Mouse (Mus musculus) retina, postnatal 1 day (tissue): ENCODE measurements around the gene Trappc10.

Experiments
- DNase-seq: peaks from one replicate; pipeline ENCODE4 v3.0.0-alpha.2; 2012

Trappc10 gene

GRCm38 (mm10) chr10:78244438-78245224, at the start of gene Trappc10:
Gene Trappc10 (minus strand): TSS chr10:78244641.
- peak; percentile 93 for DNase-seq

GRCm38 (mm10) chr10:78293576-78293975, 49.1 kb upstream of the Trappc10 start:
- no peak for DNase-seq

GRCm38 (mm10) chr10:78292381-78292780, 47.9 kb upstream of the Trappc10 start:
- DNase-seq, result no peak

- DNase-seq, result no peak
Measured at GRCm38 (mm10) chr10:78290730-78291535, 46.5 kb upstream of the Trappc10 start.

GRCm38 (mm10) chr10:78288896-78289295, 44.5 kb upstream of the Trappc10 start:
- no peak for DNase-seq

- DNase-seq, result no peak
Measured at GRCm38 (mm10) chr10:78288135-78288534, 43.7 kb upstream of the Trappc10 start.

- no peak for DNase-seq
Measured at GRCm38 (mm10) chr10:78287465-78288132, 43.2 kb upstream of the Trappc10 start.

GRCm38 (mm10) chr10:78285959-78286358, 41.5 kb upstream of the Trappc10 start:
- DNase-seq, result no peak

GRCm38 (mm10) chr10:78285409-78285808, 41.0 kb upstream of the Trappc10 start:
- no peak for DNase-seq

- DNase-seq, result no peak
Measured at GRCm38 (mm10) chr10:78284812-78285211, 40.4 kb upstream of the Trappc10 start.

- DNase-seq, result no peak
Measured at GRCm38 (mm10) chr10:78282411-78282810, 38.0 kb upstream of the Trappc10 start.

- DNase-seq, result no peak
Measured at GRCm38 (mm10) chr10:78280486-78280885, 36.0 kb upstream of the Trappc10 start.

GRCm38 (mm10) chr10:78279210-78279609, 34.8 kb upstream of the Trappc10 start:
- DNase-seq, result peak; percentile 83

- no peak for DNase-seq
Measured at GRCm38 (mm10) chr10:78277835-78278234, 33.4 kb upstream of the Trappc10 start.

GRCm38 (mm10) chr10:78276242-78276641, 31.8 kb upstream of the Trappc10 start:
- no peak for DNase-seq

- no peak for DNase-seq
Measured at GRCm38 (mm10) chr10:78272932-78273331, 28.5 kb upstream of the Trappc10 start.

GRCm38 (mm10) chr10:78265881-78266280, 21.4 kb upstream of the Trappc10 start:
- no peak for DNase-seq

GRCm38 (mm10) chr10:78264735-78265134, 20.3 kb upstream of the Trappc10 start:
- DNase-seq, result no peak

- DNase-seq, result no peak
Measured at GRCm38 (mm10) chr10:78260916-78261650, 16.6 kb upstream of the Trappc10 start.

GRCm38 (mm10) chr10:78260322-78260721, 15.9 kb upstream of the Trappc10 start:
- no peak for DNase-seq

GRCm38 (mm10) chr10:78259702-78260101, 15.3 kb upstream of the Trappc10 start:
- DNase-seq, result no peak

- DNase-seq, result no peak
Measured at GRCm38 (mm10) chr10:78259230-78259629, 14.8 kb upstream of the Trappc10 start.
